Mouse (Mus musculus): ENCODE measurements at regions not wholly inside any gene's neighbourhood (a gene's known extent, or its start where the extent isn't known, plus 50 kb on each side); places are given as distances from the start of the nearest gene placed in this dataset.

GRCm38 (mm10) chr2:57909706-57910105, 88.0 kb upstream of the Galnt5 start:
- no peak for DNase-seq (ENCODE audit: low read depth, low spot score)

GRCm38 (mm10) chr2:57916375-57917023, 81.2 kb upstream of the Galnt5 start:
- DNase-seq (ENCODE audit: low read depth, low spot score), result no peak

- DNase-seq (ENCODE audit: low read depth, low spot score), result no peak
Observed at GRCm38 (mm10) chr2:57917721-57918120, 80.0 kb upstream of the Galnt5 start.

- DNase-seq (ENCODE audit: low read depth, low spot score), result peak; percentile 42
Observed at GRCm38 (mm10) chr2:57919102-57919731, 78.5 kb upstream of the Galnt5 start.

- DNase-seq (ENCODE audit: low read depth, low spot score), result peak; percentile 34
Observed at GRCm38 (mm10) chr2:57934062-57934822, 63.4 kb upstream of the Galnt5 start.

All from R1 (cell line).